Mouse (Mus musculus): ENCODE results near the gene Spryd3.

Spryd3 gene

GRCm38 (mm10) chr15:102147674-102148402 is 11.8 kb upstream of the Spryd3 start:
- in situ Hi-C loops (cut with MboI, MseI) = loop anchor here (5.0 to 25.0 kb wide), 2 partner anchors 41 to 1386 kb away; partner anchors contain the start of gene Slc4a8

DNA sequence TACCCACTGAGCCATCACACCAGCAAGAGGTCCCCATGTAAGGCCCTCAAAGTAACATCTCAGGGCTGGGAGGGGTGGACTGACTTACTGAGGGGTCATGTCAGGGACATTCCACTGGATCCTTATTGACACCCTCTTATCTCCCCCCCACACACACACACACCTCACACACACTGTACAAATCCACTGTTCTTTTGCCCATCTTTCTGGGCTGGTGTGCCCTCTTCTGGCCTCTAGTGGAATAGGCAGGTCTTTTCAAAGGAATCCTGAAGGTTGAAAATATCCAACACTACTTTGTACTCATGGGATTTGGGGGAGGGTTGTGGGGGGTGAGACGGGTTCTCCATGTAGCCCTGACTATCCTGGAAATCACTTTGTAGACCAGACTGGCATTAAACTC is 10.8 kb upstream of the Spryd3 start:
- in situ Hi-C loops (cut with MboI, MseI) = loop anchor here (5.0 to 25.0 kb wide), 2 partner anchors 40 to 1385 kb away; partner anchors contain the start of gene Slc4a8

- in situ Hi-C loops (cut with MboI, MseI) = loop anchor here (5.0 to 25.0 kb wide), 2 partner anchors 39 to 1384 kb away; partner anchors contain the start of gene Slc4a8
Measured at GRCm38 (mm10) chr15:102146089-102146488, 10.1 kb upstream of the Spryd3 start.

DNA sequence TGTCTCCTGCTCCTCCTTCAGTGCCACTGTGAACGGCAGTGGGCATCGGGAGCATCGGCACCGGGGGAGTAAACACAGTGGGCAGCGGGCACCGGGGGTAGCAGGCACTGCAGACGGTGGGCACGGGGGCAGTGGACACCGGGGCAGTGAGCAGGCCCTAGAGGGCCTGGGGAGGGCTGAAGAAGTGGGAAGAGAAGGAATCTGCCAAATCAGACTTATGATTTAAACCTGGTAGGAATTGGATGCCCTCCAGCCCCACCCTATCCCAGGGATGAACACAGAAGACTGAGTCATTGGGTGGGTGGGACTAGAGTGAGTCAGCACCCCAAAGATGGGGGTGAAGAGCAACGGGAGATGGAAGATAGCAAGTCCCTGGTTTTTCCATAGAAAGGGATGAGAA is 9.3 kb upstream of the Spryd3 start:
- in situ Hi-C loops (cut with MboI, MseI) = loop anchor here (5.0 to 25.0 kb wide), 2 partner anchors 38 to 1383 kb away; partner anchors contain the start of gene Slc4a8

DNA sequence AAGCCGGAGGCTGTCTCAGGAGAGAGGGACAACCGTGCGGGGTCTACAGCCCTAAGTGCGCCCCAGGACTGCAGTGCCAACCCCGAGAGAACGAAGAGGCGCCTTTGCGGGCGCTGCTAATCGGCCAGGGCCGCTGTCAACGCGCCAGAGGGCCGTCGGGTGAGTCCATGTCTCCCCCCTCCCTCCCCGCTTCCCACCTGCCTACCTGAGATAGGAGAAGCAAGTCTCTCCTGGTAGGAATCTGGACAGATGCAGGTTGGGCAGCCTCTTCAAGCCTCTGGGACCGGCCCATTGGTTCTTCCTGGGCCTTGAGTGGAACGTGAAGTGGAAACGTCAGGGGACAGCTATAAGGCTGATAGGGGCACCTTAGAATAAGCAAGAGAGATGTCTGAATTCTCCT is 8.7 kb upstream of the Spryd3 start:
- in situ Hi-C loops (cut with MboI, MseI) = loop anchor here (5.0 to 25.0 kb wide), 2 partner anchors 37 to 1382 kb away; partner anchors contain the start of gene Slc4a8

- in situ Hi-C loops (cut with MboI, MseI) = loop anchor here (25.0 kb wide), 1 partner anchor 1382 kb away; the partner anchor contains the start of gene Slc4a8
Measured at GRCm38 (mm10) chr15:102144274-102144711, 8.3 kb upstream of the Spryd3 start, which contains the start of gene Igfbp6. TSS of gene Igfbp6 (plus strand) at chr15:102144362.

DNA sequence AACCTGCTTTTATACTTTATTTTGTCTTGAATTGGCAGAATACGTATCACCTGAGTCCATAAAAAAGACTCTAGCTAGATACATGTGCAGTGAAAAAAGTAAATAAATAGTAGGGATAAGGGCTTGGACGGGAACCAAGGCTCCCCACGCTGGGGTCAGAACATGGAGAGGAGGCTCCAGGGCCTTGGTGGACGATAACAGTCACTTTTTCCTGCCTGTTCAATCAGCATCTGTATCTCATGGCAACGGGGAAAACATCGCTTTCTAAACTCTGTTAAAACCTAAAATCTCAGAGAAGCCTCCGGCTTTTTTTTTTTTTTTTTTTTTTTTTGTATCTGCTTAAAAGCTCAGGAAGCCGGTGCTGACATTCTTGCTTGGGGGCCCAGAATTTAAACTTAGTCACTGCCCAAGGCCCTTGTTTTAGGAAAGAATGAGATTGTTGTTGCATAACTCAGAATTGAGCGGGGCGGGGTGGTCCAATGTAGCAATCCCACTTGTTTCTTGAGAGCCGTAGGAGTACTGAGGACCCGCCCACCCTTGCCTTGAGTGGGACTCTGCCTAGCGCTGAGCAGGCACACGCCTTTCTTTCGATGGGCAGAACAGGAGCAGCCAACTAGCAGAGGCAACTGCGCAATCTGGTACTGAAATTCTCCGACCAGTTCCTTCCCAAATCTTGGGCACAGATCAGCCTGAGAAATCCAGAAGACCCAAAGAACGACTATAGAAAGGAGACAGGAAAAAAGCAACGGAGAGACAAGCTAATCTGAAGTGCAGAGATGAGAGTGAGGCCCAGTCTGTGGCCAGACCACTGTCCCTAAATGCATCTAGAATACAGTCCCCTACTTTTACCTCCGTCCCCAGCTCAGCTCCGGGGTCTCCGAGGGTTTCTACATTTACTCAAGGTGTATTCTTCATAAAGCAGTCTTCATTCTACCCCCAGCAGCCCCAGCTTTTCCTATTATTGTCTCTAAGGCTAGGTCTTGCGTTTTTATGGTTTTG is 7.2 kb upstream of the Spryd3 start:
- in situ Hi-C loops (cut with MboI, MseI) = loop anchor here (25.0 kb wide), 1 partner anchor 1381 kb away; the partner anchor contains the start of gene Slc4a8

GRCm38 (mm10) chr15:102141120-102141519 is 5.1 kb upstream of the Spryd3 start:
- in situ Hi-C loops (cut with MboI, MseI) = loop anchor here (25.0 kb wide), 1 partner anchor 1379 kb away; the partner anchor contains the start of gene Slc4a8

- in situ Hi-C loops (cut with MboI, MseI) = loop anchor here (25.0 kb wide), 1 partner anchor 1373 kb away; the partner anchor contains the start of gene Slc4a8
Measured at GRCm38 (mm10) chr15:102135522-102136128, 409 bp downstream of the Spryd3 start.

DNA sequence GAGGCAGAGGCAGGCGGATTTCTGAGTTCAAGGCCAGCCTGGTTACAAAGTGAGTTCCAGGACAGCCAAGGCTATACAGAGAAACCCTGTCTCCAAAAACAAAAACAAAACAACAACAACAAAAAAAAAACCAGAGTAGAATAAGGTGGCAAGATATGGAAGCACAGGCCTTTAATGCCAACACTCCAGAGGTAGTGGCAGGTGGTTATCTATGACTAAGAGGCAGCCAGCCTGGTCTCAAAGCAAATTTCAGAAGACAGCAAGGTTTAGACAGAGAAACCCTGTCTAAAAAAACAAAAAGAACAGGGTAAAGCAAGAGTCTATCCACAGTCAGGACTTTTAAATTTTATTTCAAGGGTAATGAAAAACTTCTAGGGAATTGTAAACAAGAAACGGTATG is 1.3 kb downstream of the Spryd3 start:
- in situ Hi-C loops (cut with MboI, MseI) = loop anchor here (25.0 kb wide), 1 partner anchor 1372 kb away; the partner anchor contains the start of gene Slc4a8

GRCm38 (mm10) chr15:102133314-102133713 is 2.7 kb downstream of the Spryd3 start:
- in situ Hi-C loops (cut with MboI, MseI) = loop anchor here (25.0 kb wide), 1 partner anchor 1371 kb away; the partner anchor contains the start of gene Slc4a8

- in situ Hi-C loops (cut with MboI, MseI) = loop anchor here (25.0 kb wide), 1 partner anchor 1364 kb away; the partner anchor contains the start of gene Slc4a8
Measured at GRCm38 (mm10) chr15:102126303-102126702, 9.7 kb downstream of the Spryd3 start.

GRCm38 (mm10) chr15:102120530-102120929 is 15.5 kb downstream of the Spryd3 start:
- in situ Hi-C loops (cut with MboI, MseI) = no loop called here

DNA sequence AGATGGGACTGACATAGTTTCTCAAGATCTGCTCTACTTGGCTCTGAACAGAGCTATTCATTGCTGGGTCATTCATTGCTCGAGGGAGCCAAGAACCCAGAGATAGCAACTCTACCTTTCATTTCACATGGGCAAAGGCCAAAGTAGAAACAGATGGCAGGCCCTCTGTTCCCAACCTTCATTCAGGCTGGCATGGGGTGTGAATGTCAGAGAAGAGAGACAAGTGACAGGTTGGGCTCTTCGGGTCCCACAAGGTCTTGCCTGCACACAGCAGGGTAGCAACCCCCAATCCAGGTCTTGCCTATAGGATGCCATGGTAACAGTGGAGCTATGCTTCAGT is 16.2 kb downstream of the Spryd3 start:
- in situ Hi-C loops (cut with MboI, MseI) = loop anchor here (10.0 kb wide), 1 partner anchor 1295 kb away; no protein-coding TSS in a partner anchor

GRCm38 (mm10) chr15:102119121-102119830 is 16.8 kb downstream of the Spryd3 start:
- in situ Hi-C loops (cut with MboI, MseI) = loop anchor here (10.0 kb wide), 1 partner anchor 1294 kb away; no protein-coding TSS in a partner anchor

DNA sequence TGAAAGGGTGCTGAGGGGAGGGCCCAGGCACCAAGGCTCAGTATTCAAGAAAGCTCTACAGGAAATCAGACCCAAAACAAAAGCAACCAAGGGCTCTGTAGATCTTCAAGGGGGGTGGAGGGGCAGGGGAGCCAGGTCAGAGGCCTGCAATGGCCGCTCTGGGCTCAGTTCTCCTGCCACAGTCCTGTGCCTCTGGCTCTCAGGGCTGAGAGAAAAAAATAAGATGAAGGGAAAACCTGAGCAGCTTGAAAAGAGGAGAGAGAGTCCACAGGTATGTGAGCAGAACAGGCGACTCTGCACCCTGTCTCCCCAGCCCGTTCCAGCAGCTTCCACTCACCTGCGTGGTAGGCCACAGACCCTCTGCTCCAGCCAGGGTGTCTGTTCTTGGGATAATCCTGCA is 17.4 kb downstream of the Spryd3 start:
- in situ Hi-C loops (cut with MboI, MseI) = loop anchor here (10.0 kb wide), 1 partner anchor 1294 kb away; no protein-coding TSS in a partner anchor

GRCm38 (mm10) chr15:102117461-102118443 is 18.3 kb downstream of the Spryd3 start:
- in situ Hi-C loops (cut with MboI, MseI) = loop anchor here (10.0 kb wide), 1 partner anchor 1293 kb away; no protein-coding TSS in a partner anchor

DNA sequence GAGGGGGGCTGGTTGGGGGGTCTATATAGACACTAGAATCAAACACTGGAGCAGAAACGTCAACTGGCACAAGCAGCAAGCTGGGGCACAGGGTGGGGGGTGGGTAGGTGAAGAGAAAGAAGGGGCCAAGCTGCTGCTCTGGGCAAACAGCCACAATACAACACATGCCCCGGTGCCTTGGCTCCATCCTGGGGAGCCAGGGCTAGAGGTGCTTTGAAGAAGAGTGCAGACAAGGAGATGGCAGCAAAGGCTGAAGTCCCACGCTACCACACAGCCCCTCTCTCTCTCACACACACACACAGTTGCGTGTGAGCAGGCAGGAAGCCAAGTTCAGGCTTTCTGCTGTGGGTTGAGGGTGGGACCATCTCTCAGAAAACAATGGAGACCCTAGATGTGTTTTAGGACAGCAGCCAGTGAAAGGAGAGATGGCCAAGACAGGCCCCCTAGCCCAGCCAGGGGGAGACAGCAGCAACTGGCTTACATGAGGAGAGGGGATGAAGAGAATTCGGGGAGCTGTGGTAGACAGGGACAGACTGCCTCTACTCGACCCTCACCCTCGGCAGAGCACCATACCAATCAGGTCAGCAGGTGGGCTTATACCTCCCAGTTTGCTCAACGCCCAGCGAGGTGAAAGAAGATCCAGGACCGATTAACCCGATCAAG is 19.1 kb downstream of the Spryd3 start:
- in situ Hi-C loops (cut with MboI, MseI) = loop anchor here (10.0 kb wide), 1 partner anchor 1292 kb away; no protein-coding TSS in a partner anchor
